Mouse (Mus musculus) spleen, adult 2 months (tissue): Measurements from ENCODE around the gene Shank2.

Experiments
- CTCF ChIP-seq: fragments of 200-500 bp; IDR thresholded peaks from 2 replicates; pipeline ENCODE4 v1.5.1; 2011; ENCODE audit warnings: mild to moderate bottlenecking, inconsistent platforms; ENCODE audit not compliant: insufficient read depth, insufficient read length, insufficient replicate concordance; ENCODE audit errors: extremely low read depth
- POLR2A ChIP-seq: fragments of 200-500 bp; IDR thresholded peaks from 2 replicates; pipeline ENCODE4 v1.6.1; 2011; ENCODE audit warnings: low read depth, low read length, inconsistent platforms

DNA sequence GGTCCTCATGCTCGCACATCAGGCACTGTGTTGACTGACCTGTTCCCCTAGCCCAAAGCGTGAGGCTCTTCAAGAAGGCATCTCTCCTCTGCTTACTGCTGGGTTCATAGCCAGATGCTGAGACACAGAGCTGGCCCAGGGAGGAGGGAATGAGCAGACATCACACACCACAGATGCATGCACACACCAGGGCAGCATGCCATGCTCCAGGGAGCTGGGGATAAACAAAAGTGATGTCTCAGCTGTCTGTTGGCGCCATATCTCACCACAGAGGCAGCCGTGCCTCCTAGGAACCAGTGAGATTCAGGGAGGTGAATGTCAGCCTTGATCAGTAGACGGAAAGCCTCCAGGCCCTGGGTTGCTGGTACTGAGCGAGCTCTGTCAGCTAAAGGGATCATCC, 242.5 kb downstream of the Shank2 start:
- no peak for TF ChIP-seq CTCF
- no peak for TF ChIP-seq POLR2A
